Mouse (Mus musculus): ENCODE measurements around the gene Uqcr11. TPM values are rescaled to one million over a fixed set of nuclear protein-coding genes. Genes with fewer than 3 reads are reported as not detected.

The Uqcr11 gene
- polyA plus RNA-seq, 1 experiment from 2014 or later = 648 TPM

DNA sequence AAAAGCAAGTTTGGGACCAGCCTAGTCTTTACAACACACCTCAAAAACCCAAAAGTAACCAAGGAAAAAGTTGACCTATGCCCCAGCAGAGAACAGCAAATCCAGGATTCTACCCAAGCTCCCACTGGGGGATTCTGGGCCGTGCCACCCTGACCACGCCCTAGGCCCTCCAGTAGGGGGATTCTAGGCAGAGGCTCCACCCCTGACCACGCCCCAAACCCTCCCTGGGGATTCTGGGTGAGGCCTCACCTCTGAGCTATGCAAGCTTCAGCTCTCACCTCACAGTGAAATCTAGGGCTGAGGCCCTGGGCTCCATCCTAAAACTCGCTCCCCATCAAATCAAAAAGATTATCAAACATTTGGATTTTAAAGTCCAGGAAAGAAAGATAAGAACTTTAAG, 16.9 kb upstream of the Uqcr11 start:
- Histone ChIP-seq H3K36me3 (peaks cover 100% of the 10 kb centered on the region), H3K4me1 (replicated peaks) (peaks cover 14% of the 10 kb centered on the region), H3K9me3 (peaks cover 14% of the 10 kb centered on the region), H3K27ac (peak overlapping the region; percentile 56; the same call in 1 of the 2 replicates), H3K27me3 (ENCODE audit: insufficient read depth, poor library complexity, severe bottlenecking) (no peaks in the 10 kb centered on the region), H3K4me3 (no peak overlapping the region)
- 63% methylated on average over 4 of the region's 4 CpGs for WGBS
- no peak for DNase-seq (ENCODE audit: low spot score)

DNA sequence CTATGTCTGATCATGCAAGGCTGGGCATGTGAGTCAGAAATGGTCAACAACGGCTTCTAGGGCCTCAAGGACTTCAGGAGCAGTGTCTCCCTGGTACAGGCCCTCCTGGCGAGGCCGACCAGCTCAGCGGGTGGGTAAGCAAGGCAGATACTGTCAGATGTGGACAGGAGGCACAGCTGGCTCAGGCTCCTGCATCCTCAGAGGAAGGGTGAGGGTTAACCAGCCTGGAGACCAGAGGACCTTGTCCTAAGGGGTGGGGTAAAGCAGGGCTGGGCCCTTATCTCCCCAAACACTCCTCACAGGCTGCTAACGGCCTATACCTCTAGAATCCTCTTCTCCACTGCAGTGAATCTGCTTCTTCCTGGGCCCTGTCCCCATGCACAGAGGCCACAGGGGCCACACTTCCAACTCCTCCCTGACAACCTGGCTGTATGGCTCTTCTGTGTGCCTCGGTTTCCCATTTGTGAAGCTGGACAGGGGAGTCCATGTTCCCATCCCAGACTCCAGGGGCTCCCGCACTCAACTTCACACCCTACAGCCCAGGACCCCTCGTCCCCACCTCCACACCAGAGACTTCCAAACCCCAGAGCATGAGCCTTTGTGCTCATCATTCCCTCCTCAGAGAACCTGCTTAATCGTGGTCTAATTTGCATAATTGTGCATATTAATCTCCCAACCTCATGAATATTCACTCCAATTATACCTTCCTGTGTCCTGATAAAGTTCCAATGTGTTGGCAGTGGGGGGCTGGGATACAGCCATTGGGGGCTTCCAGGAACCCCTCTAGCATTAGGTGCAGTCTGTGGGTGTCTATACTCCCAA, 15.2 kb upstream of the Uqcr11 start:
- H3K27me3 ChIP-seq (ENCODE audit: insufficient read depth, poor library complexity, severe bottlenecking) = no peaks in the 10 kb centered on the region
- WGBS = 90% methylated on average over 9 of the region's 9 CpGs
- no peak for DNase-seq (ENCODE audit: low spot score)
- H3K4me1 ChIP-seq (replicated peaks) = peaks cover 16% of the 10 kb centered on the region
- no peak overlapping the region for H3K4me3 ChIP-seq
- H3K36me3 ChIP-seq = peaks cover 100% of the 10 kb centered on the region
- H3K27ac ChIP-seq = peak overlapping the region; percentile 30; the same call in 1 of the 2 replicates
- peaks cover 14% of the 10 kb centered on the region for H3K9me3 ChIP-seq

DNA sequence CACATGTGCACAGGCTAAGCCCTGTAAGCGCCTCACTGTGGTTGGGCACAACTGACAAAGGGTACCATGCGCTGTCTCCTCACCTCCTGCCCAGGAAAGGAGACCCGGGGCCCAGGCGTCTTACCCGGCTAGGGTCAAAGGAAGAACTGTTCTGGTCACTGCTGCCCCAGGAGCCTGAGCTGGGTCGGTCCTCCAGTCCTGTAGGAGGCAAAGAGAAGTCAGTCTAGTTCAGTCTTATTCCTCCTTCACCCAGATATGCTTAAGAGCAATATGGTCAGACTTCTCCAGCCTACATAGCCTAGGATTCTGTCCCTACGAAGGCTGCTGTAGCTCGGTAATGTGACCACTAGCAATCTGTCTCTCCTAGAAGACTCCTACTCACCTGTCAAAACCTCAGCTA, 14.6 kb upstream of the Uqcr11 start:
- Histone ChIP-seq H3K27ac (peak overlapping the region; percentile 54), H3K27me3 (ENCODE audit: insufficient read depth, poor library complexity, severe bottlenecking) (no peaks in the 10 kb centered on the region), H3K36me3 (peaks cover 100% of the 10 kb centered on the region), H3K4me1 (replicated peaks) (peaks cover 16% of the 10 kb centered on the region), H3K9me3 (peaks cover 12% of the 10 kb centered on the region), H3K4me3 (no peak overlapping the region)
- no peak for DNase-seq (ENCODE audit: low spot score)
- WGBS = 97% methylated on average over 8 of the region's 8 CpGs

DNA sequence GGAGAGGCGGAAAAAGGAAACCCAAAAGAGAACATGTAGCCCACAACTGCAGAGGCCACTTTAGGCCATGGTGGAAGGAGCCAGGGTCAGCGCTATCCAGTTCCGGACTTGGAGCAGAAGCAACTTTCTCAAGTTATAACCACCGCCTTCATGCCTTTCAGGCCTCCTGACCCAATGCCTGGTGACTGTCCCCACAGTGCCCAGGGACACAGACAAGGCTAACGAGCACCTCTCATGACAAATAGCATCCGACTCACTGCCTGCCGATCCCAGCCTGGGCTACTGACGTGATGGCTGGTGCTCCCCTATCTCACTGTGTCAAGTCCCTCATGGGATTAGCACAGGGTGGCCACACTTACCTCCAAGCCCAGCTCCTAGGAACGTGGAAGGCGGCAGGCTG, 14.1 kb upstream of the Uqcr11 start:
- Histone ChIP-seq H3K36me3 (peaks cover 100% of the 10 kb centered on the region), H3K27ac (peak overlapping the region; percentile 54), H3K27me3 (ENCODE audit: insufficient read depth, poor library complexity, severe bottlenecking) (no peaks in the 10 kb centered on the region), H3K4me3 (no peak overlapping the region), H3K9me3 (peaks cover 8% of the 10 kb centered on the region), H3K4me1 (replicated peaks) (peaks cover 16% of the 10 kb centered on the region)
- WGBS = 95% methylated on average over 10 of the region's 10 CpGs
- DNase-seq (ENCODE audit: low spot score) = no peak

DNA sequence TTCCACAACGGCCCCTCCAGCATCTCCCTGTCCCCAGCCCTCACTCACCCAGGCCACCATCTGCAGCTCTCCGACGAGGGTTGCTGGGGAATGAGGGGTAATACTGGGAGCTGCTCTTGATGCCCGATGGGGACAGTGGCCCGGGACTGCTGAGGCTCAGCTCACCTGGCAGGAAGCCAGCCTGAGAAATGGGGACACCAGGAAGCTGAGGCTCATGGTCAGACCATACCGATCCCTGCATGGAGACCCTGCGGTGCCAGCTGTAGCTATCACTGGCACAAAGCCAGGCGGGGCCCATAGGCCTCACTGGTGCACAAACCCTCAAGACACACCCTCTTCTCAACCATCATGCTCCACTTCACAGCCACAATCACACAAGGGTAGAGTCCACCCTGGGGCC, 12.8 kb upstream of the Uqcr11 start:
- no peak for DNase-seq (ENCODE audit: low spot score)
- Histone ChIP-seq H3K4me3 (no peak overlapping the region; the same call in 1 of the 2 replicates), H3K4me1 (replicated peaks) (peaks cover 16% of the 10 kb centered on the region), H3K27ac (no peak overlapping the region), H3K9me3 (no peaks in the 10 kb centered on the region), H3K36me3 (peaks cover 100% of the 10 kb centered on the region), H3K27me3 (ENCODE audit: insufficient read depth, poor library complexity, severe bottlenecking) (no peaks in the 10 kb centered on the region)
- 95% methylated on average over 8 of the region's 8 CpGs for WGBS

DNA sequence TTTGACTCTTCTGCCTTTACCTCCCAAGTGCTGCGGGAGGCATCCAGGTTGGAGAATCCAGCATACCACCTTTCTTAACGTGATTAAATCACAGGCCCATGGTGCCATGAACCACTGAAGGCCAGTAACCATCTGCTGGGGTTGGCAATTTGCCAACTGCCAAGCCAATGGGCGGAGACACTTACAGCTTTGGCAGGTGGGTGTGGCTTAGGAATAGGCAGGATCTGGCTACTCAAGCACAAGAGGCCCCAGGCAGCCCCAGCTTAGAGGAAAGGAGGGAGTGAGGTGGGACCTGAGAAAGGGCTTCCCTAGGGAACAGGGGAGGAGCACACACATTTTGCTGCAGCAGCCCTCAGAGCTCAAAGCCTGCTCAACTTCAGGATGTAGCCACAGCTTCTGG, 11.7 kb upstream of the Uqcr11 start:
- 91% methylated on average over 3 of the region's 3 CpGs for WGBS
- no peaks in the 10 kb centered on the region for H3K27me3 ChIP-seq (ENCODE audit: insufficient read depth, poor library complexity, severe bottlenecking)
- no peak overlapping the region for H3K4me3 ChIP-seq
- no peak overlapping the region for H3K27ac ChIP-seq
- no peak for DNase-seq (ENCODE audit: low spot score)
- peaks cover 6% of the 10 kb centered on the region for H3K4me1 ChIP-seq (replicated peaks)
- peaks cover 100% of the 10 kb centered on the region for H3K36me3 ChIP-seq
- no peaks in the 10 kb centered on the region for H3K9me3 ChIP-seq

DNA sequence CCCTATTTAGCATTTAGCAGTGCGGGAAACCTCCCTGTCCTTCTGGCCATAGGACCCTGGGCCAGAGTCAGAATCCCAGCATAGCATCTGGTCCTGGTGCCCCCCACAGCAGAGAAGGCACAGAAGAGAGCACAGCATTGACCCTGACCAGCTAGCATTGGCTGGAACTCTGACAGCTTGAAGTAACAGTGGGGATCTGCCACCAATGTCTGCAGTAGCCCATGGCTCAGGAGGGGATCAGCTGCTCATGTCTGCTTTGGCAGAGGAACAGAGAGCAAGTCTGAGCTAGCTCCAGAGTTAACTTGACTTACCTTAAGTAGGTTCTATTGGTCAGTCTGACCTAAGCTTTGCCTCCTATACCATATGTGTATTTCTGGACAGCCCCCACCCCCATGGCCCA, 11.2 kb upstream of the Uqcr11 start:
- Histone ChIP-seq H3K36me3 (peaks cover 100% of the 10 kb centered on the region), H3K4me1 (replicated peaks) (0 out of 2 replicates have a peak, but pooled peaks cover 4% of the 10 kb centered on the region), H3K27me3 (ENCODE audit: insufficient read depth, poor library complexity, severe bottlenecking) (no peaks in the 10 kb centered on the region), H3K4me3 (no peak overlapping the region), H3K27ac (no peak overlapping the region), H3K9me3 (no peaks in the 10 kb centered on the region)
- WGBS = 93% methylated on average over 1 of the region's 1 CpGs
- no peak for DNase-seq (ENCODE audit: low spot score)

DNA sequence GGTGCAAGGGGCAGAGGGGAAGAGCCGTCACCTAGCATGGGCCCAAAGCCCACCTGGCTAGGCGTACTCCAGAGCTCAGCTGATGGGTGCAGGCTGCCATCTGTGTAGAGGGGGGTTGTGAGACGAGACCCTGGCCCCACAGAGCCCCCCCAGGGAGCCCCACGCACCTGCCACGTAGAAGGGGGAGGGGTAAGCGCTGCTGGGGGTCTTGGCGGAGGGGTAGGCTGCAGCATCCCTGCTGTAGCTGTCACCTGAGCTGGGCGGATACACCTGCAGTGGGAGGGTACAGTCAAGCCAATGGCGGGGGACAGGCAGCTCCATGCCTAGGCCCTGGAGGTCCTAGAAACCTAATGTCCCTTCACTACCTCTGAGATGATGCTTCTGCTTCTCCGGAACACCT, 10.7 kb upstream of the Uqcr11 start:
- H3K4me1 ChIP-seq (replicated peaks) = 0 out of 2 replicates have a peak, but pooled peaks cover 4% of the 10 kb centered on the region
- no peaks in the 10 kb centered on the region for H3K9me3 ChIP-seq
- 93% methylated on average over 10 of the region's 10 CpGs for WGBS
- no peaks in the 10 kb centered on the region for H3K27me3 ChIP-seq (ENCODE audit: insufficient read depth, poor library complexity, severe bottlenecking)
- DNase-seq (ENCODE audit: low spot score) = no peak
- H3K4me3 ChIP-seq = no peak overlapping the region
- H3K36me3 ChIP-seq = peaks cover 100% of the 10 kb centered on the region
- H3K27ac ChIP-seq = no peak overlapping the region

DNA sequence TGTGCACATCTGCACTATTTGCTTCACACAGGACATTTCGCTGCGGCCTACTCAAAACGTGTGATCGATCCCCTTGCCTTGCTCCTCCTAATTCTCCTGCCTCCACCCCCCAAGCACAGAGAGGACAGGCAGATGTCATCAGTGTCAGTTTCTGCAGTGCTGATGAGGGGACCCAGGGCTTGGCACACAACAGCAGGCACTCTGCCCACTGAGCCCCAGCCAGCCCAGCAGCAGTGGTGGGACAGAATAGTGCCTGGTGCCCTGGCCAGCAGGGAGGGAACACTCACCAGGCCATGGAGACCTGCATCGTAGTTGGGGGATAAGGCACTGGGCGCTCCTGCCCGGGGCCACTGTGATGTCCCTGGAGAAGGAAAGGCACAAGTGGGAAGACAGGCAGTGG, 8.9 kb upstream of the Uqcr11 start:
- DNase-seq (ENCODE audit: low spot score) = no peak
- Histone ChIP-seq H3K27ac (no peak overlapping the region), H3K4me3 (no peak overlapping the region), H3K4me1 (replicated peaks) (0 out of 2 replicates have a peak, but pooled peaks cover 4% of the 10 kb centered on the region), H3K9me3 (no peaks in the 10 kb centered on the region), H3K36me3 (peaks cover 100% of the 10 kb centered on the region), H3K27me3 (ENCODE audit: insufficient read depth, poor library complexity, severe bottlenecking) (no peaks in the 10 kb centered on the region)
- WGBS = 91% methylated on average over 7 of the region's 7 CpGs

DNA sequence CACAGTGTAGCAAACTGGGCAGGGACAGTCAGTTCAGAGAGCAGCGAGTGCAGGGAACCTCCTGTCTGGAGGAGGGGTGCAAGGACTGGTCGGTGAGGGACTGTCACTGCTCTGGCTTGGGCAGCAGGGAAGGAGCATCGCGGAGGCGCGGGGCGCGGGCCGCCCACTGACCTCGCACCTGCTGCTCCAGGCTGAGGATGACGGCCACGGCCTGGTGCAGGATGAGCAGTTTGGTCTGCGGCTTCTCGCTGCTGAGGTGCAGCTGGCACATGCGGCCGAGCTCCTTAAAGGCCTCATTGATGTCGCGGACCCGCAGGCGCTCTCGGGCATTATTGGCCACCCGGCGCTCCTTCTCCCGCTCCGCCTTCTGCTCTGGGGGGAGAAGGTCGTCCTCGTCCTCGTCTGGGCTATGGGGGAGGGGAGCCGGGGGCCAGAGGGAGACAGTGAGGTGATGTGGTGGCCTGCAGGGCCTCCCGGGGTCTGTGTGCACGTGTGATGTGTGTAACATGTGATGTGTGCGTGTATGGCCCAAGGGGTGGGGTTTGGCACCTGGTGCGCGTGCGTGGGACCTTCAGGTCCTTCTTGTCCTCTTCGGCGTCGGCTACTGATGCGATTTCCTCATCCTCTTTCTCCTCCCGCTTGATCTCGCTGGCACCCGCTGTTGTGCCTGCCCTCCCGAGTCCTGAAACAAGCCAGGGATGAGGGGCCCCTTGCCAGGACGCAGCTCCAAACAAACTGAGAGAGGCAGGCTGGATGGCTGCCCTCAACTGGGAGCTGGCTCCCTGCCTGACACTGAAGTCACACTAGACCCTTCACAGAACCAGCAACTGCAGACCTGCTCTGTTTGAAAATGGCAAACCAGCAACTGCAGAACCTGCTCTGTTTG, 6.3 kb upstream of the Uqcr11 start:
- DNase-seq (ENCODE audit: low spot score) = no peak
- H3K4me3 ChIP-seq = peak overlapping the region; percentile 11
- no peak overlapping the region; the same call in 1 of the 2 replicates for H3K27ac ChIP-seq
- H3K4me1 ChIP-seq (replicated peaks) = peaks cover 14% of the 10 kb centered on the region
- H3K9me3 ChIP-seq = no peaks in the 10 kb centered on the region
- H3K36me3 ChIP-seq = peaks cover 92% of the 10 kb centered on the region
- no peaks in the 10 kb centered on the region for H3K27me3 ChIP-seq (ENCODE audit: insufficient read depth, poor library complexity, severe bottlenecking)
- 91% methylated on average over 44 of the region's 44 CpGs for WGBS

DNA sequence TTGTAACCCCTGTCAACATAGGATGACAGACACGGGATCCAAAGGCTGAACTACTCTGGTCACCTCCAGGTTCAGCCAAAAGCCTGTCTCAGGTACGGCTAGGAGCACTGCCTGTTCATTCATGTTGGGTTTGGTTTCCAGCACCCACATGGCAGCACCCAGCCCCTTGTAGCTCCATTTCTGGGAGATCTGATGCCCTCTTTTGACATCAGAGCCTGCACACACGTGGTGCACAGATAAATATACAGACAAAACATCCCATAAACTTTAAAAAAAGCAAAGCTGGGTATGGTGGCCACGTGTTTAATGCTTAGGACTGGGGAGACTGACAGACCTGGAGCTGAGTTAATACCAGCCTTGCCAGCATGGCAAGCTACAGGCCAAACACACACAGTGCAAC, 1.3 kb upstream of the Uqcr11 start:
- WGBS = 56% methylated on average over 4 of the region's 4 CpGs
- DNase-seq (ENCODE audit: low spot score) = no peak
- peaks cover 6% of the 10 kb centered on the region; the same call in 1 of the 2 replicates for H3K9me3 ChIP-seq
- H3K27me3 ChIP-seq (ENCODE audit: insufficient read depth, poor library complexity, severe bottlenecking) = no peaks in the 10 kb centered on the region
- H3K4me1 ChIP-seq (replicated peaks) = peaks cover 47% of the 10 kb centered on the region
- H3K27ac ChIP-seq = 0 out of 2 replicates have a peak overlapping the region, but pooled peaks have one; percentile 85
- H3K4me3 ChIP-seq = peak overlapping the region; percentile 94; the same call in 1 of the 2 replicates
- peaks cover 62% of the 10 kb centered on the region for H3K36me3 ChIP-seq

DNA sequence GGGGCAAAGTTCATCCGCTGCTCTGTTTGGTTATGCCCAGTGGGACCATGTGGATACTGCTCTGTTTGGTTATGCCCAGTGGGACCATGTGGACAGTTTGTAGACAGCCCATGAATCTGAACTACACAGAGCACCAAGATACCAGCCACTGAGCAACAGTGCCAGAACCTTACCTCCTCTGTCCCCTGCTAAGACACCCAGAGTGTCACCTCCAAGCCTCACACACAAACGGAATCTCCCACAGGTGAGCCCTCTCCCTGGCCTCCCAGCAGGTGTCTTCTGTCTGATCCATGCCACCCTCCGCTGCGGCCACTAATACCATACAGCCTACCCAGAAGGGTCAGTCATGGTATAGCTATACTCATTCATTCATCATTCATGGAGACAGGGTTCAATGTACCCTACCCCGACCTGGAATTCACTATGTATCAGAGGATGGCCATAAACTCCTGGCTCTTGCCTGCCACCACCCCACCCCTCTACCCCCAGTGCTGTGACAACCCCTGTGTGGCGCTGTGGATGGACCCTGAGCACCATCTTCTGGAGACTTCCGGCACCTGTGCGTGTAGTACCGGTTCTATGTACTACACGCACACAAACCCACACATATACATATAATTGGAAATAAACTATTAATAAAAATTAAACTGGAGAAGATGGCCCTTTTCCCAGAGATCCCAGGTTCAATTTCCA, 1.0 kb downstream of the Uqcr11 start:
- Histone ChIP-seq H3K4me3 (peak overlapping the region; percentile 94), H3K4me1 (replicated peaks) (peaks cover 54% of the 10 kb centered on the region), H3K9me3 (peaks cover 6% of the 10 kb centered on the region; the same call in 1 of the 2 replicates), H3K36me3 (peaks cover 60% of the 10 kb centered on the region), H3K27ac (peak overlapping the region; percentile 85), H3K27me3 (ENCODE audit: insufficient read depth, poor library complexity, severe bottlenecking) (no peaks in the 10 kb centered on the region)
- 64% methylated on average over 10 of the region's 10 CpGs for WGBS
- DNase-seq (ENCODE audit: low spot score) = no peak

All from hindbrain, embryonic 10.5 days (tissue).